Mouse (Mus musculus) forebrain, embryonic 14.5 days (tissue): ENCODE measurements around the gene Uqcr10. TPM values are rescaled to one million over a fixed set of nuclear protein-coding genes. Genes with fewer than 3 reads are reported as not detected.

Experiments used
- ATAC-seq: fragments of 200-750 bp; cut with Nextera tagmentation; 2 replicates; pipeline ENCODE4 v1.8.0; 2017; ENCODE audit warnings: mild to moderate bottlenecking, moderate library complexity
- DNase-seq: peaks from one replicate; pipeline ENCODE4 v3.0.0-alpha.2; 2015; ENCODE audit warnings: low spot score
- H3K27ac ChIP-seq: fragments of 300-500 bp; sonication (generic); 2 replicates; pipeline ENCODE4 v1.5.1; 2014; ENCODE audit warnings: low read depth, mild to moderate bottlenecking, control low read depth, low read length, moderate library complexity
- H3K27me3 ChIP-seq: fragments of 300-500 bp; sonication (generic); replicated peaks from 2 replicates; pipeline ENCODE4 v1.6.1; 2014; ENCODE audit warnings: low read length, control low read depth, mixed read lengths; ENCODE audit not compliant: control insufficient read depth, insufficient read depth
- H3K36me3 ChIP-seq: fragments of 300-500 bp; sonication (generic); 2 replicates; pipeline ENCODE4 v1.6.1; 2014; ENCODE audit warnings: low read length, control low read depth; ENCODE audit not compliant: control insufficient read depth, insufficient read depth
- H3K4me1 ChIP-seq: fragments of 300-500 bp; sonication (generic); 2 replicates; pipeline ENCODE4 v1.6.1; 2014; ENCODE audit warnings: antibody characterized with exemption, low read length, control low read depth; ENCODE audit not compliant: control insufficient read depth, insufficient read depth
- H3K4me2 ChIP-seq: fragments of 300-500 bp; sonication (generic); 2 replicates; pipeline ENCODE4 v1.6.1; 2014; ENCODE audit warnings: mild to moderate bottlenecking, control low read depth, low read length
- H3K4me3 ChIP-seq: fragments of 300-500 bp; sonication (generic); 2 replicates; pipeline ENCODE4 v1.5.1; 2014; ENCODE audit warnings: low read depth, low read length, control low read depth
- H3K9ac ChIP-seq: fragments of 300-500 bp; sonication (generic); 2 replicates; pipeline ENCODE4 v1.6.1; 2014; ENCODE audit warnings: mild to moderate bottlenecking, low read length, control low read depth, moderate library complexity
- H3K9me3 ChIP-seq: fragments of 300-500 bp; sonication (generic); replicated peaks from 2 replicates; pipeline ENCODE4 v1.6.1; 2016; ENCODE audit warnings: low read length, control low read depth, mixed read lengths; ENCODE audit not compliant: control insufficient read depth
- WGBS: fragments of 180-500 bp; shearing (Covaris S2); extraction: QIAGEN DNeasy Blood & Tissue Kit; methylation state at CpG from one replicate; pipeline ENCODE4 v1.1.7; 2014; 5-methylcytosine and 5-hydroxymethylcytosine counted together
- polyA plus RNA-seq: library from polyadenylated mRNA; unstranded; fragments of >200 nt; fragmentation: Nextera tagmentation; extraction: Ambion mirVana; gene quantifications from 2 replicates; pipeline ENCODE4 v1.2.1, GENCODE M21; 2014

Gene Uqcr10
- polyA plus RNA-seq, 1 experiment from 2014 or later, result 693 TPM

DNA sequence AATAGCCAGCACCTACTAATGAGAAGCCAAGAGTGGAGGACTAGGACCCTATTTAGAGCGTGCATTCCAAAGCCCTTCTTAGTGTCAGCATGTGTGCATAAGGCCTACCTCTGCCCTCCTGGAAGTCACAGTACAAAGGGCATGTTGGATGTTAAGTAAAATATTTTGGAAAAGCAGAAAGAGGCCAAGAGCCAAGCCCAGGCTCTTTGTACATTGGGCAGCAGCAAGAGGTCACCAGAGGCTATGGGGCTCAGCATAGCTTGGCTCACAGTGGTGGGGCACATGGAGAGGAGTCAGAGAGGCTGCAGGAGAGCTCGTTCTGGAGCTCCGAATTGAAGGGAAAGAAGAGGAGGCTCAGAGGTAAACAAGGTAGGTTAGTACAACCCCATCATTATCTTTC is 17.1 kb downstream of the Uqcr10 start:
- H3K4me2 ChIP-seq, result no peak overlapping the region
- H3K4me1 ChIP-seq, result no peaks in the 10 kb centered on the region
- no peaks in the 10 kb centered on the region for H3K9me3 ChIP-seq
- H3K27ac ChIP-seq, result no peak overlapping the region
- ATAC-seq (no peak), DNase-seq (no peak)
- H3K9ac ChIP-seq, result no peak overlapping the region
- peaks cover 12% of the 10 kb centered on the region for H3K36me3 ChIP-seq
- H3K27me3 ChIP-seq, result no peaks in the 10 kb centered on the region
- H3K4me3 ChIP-seq, result no peak overlapping the region
- WGBS, result 71% methylated on average over 3 of the region's 3 CpGs

DNA sequence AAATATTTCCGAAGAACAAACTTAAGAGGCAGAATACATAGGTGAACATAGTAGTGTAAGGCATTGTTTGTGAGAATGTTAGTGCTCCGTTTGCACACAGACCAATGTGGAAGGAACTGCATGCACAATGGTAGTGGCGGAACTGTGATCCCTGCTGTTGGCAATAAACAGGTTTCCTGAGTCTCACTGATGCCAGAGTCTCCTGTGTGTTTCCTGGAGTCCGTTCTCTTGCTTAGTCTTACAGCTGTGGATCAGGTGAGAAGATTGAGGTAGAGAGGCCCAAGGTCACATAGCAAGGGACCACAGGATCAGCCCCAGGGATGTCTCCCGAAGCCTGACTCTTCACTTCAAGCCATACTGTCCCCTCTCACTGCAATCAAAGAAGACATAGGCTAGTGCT is 18.6 kb downstream of the Uqcr10 start:
- Histone ChIP-seq H3K4me1 (no peaks in the 10 kb centered on the region), H3K4me3 (no peak overlapping the region), H3K27ac (no peak overlapping the region), H3K4me2 (no peak overlapping the region), H3K27me3 (no peaks in the 10 kb centered on the region), H3K36me3 (peaks cover 27% of the 10 kb centered on the region), H3K9ac (no peak overlapping the region), H3K9me3 (no peaks in the 10 kb centered on the region)
- ATAC-seq (no peak), DNase-seq (no peak)
- WGBS, result 89% methylated on average over 5 of the region's 5 CpGs

DNA sequence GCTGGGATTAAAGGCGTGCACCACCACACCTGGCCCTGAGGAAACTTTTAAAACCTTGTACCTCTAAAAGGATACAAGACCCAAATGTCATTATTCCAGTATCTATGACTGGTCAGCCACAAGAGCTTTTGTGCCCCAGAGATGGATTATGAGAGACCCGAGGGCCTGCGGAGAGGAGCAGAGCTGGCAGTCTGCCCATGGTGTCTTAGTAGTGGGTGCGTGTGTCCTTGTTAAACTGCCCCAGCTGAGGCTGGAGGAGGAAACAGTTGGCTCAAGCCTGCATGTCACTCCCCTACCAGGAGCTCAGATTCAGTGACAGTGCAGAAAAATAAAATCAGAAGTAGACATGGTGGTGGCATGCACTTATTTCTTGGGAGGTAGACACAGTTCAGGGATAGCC is 19.1 kb downstream of the Uqcr10 start:
- H3K4me2 ChIP-seq, result no peak overlapping the region
- no peaks in the 10 kb centered on the region for H3K4me1 ChIP-seq
- DNase-seq, result no peak
- no peak for ATAC-seq
- H3K27ac ChIP-seq, result no peak overlapping the region
- H3K36me3 ChIP-seq, result peaks cover 31% of the 10 kb centered on the region
- no peaks in the 10 kb centered on the region for H3K27me3 ChIP-seq
- H3K9ac ChIP-seq, result no peak overlapping the region
- H3K9me3 ChIP-seq, result no peaks in the 10 kb centered on the region
- WGBS, result 78% methylated on average over 4 of the region's 4 CpGs
- no peak overlapping the region for H3K4me3 ChIP-seq

DNA sequence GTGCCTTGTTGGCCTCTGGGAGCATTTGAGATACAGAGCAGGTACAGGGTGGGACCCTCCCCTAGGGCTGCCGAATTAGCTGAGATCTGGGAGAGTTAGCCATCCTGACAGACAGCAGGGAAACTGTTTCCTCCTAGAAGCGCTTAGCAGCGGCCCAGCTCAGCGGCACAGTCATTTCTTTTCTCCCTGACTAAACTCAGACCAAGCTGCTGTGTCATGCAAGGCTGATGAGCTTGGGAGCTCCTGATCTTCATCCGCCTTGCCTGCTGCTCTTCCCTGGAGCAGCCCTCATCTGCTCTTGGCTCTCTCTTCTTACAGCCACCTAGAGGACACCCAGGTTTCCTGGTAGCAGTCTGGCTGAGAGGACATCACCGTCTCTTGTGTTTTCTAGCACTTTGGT is 20.0 kb downstream of the Uqcr10 start:
- Histone ChIP-seq H3K27ac (no peak overlapping the region), H3K36me3 (peaks cover 39% of the 10 kb centered on the region), H3K9ac (no peak overlapping the region), H3K27me3 (no peaks in the 10 kb centered on the region), H3K4me1 (no peaks in the 10 kb centered on the region), H3K4me3 (no peak overlapping the region), H3K4me2 (no peak overlapping the region), H3K9me3 (no peaks in the 10 kb centered on the region)
- 78% methylated on average over 6 of the region's 6 CpGs for whole genome bisulfite sequencing
- DNase-seq, result no peak
- ATAC-seq, result no peak

DNA sequence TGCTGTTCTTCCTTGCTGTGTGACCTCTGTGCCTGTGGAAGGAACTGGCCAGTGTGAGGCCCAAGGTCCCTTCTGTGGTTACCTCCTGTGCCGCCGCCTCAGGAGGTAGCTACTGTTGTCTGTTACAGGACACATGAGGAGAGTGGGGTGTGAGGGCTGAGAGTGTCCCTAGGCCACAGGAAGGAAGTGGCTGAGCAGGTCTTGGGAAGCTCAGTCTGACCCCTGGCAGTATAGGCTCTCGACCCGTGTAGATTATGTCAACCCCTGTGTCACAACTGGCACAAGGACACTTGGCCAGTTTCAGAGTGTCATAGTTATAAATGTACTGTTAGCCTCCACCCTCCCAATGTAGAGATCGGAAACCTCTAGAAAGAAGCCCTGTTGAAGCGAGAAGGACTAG is 20.6 kb downstream of the Uqcr10 start:
- Histone ChIP-seq H3K4me1 (no peaks in the 10 kb centered on the region), H3K4me2 (no peak overlapping the region), H3K4me3 (no peak overlapping the region), H3K36me3 (peaks cover 40% of the 10 kb centered on the region), H3K9me3 (no peaks in the 10 kb centered on the region), H3K27ac (no peak overlapping the region), H3K9ac (no peak overlapping the region), H3K27me3 (no peaks in the 10 kb centered on the region)
- no peak for ATAC-seq
- 95% methylated on average over 6 of the region's 6 CpGs for WGBS
- no peak for DNase-seq

DNA sequence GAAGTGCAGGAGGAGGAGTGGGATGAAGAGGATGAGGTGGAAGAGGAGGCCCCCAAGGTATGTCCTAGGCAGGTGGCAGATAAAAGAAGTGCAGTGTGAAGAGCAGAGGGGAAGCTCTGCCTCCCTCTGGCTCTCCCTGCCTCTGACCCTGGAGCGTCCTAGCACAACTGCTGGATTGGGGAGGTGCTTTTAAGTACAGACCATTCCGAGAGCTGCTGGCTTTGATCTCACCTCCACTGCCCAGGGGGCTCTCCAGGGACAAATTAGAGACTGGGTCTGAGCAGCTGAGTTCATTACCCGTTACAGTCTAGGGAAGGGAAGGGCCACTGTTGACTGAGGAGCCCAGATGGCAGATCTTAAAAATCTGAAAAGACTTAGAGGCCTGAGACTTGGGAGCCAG is 24.0 kb downstream of the Uqcr10 start:
- H3K4me2 ChIP-seq, result no peak overlapping the region
- no peaks in the 10 kb centered on the region for H3K27me3 ChIP-seq
- no peaks in the 10 kb centered on the region for H3K4me1 ChIP-seq
- WGBS, result 46% methylated on average over 3 of the region's 3 CpGs
- ATAC-seq (no peak), DNase-seq (no peak)
- H3K27ac ChIP-seq, result no peak overlapping the region
- no peaks in the 10 kb centered on the region for H3K9me3 ChIP-seq
- no peak overlapping the region for H3K4me3 ChIP-seq
- no peak overlapping the region for H3K9ac ChIP-seq
- peaks cover 60% of the 10 kb centered on the region for H3K36me3 ChIP-seq

DNA sequence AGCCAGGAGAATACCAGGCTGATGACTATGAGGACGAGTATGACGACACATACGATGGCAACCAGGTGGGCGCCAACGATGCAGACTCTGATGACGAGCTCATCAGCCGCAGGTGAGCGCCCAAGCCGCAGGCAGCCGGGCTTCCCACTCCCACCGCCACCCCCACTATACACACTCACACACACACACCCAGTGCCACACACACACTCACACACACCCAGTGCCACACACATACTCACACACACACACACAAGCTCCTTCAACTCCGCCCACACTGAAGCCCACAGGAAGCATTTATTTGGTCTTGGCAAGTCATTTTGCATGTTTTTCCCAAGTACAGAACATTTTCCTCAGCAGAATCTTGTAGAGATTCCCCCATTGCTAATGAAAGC is 24.7 kb downstream of the Uqcr10 start:
- H3K36me3 ChIP-seq, result peaks cover 66% of the 10 kb centered on the region
- ATAC-seq, result no peak
- no peaks in the 10 kb centered on the region for H3K4me1 ChIP-seq
- no peaks in the 10 kb centered on the region for H3K27me3 ChIP-seq
- DNase-seq, result no peak
- H3K9me3 ChIP-seq, result no peaks in the 10 kb centered on the region
- H3K27ac ChIP-seq, result no peak overlapping the region
- no peak overlapping the region for H3K4me2 ChIP-seq
- no peak overlapping the region for H3K9ac ChIP-seq
- 92% methylated on average over 12 of the region's 12 CpGs for WGBS
- no peak overlapping the region for H3K4me3 ChIP-seq

DNA sequence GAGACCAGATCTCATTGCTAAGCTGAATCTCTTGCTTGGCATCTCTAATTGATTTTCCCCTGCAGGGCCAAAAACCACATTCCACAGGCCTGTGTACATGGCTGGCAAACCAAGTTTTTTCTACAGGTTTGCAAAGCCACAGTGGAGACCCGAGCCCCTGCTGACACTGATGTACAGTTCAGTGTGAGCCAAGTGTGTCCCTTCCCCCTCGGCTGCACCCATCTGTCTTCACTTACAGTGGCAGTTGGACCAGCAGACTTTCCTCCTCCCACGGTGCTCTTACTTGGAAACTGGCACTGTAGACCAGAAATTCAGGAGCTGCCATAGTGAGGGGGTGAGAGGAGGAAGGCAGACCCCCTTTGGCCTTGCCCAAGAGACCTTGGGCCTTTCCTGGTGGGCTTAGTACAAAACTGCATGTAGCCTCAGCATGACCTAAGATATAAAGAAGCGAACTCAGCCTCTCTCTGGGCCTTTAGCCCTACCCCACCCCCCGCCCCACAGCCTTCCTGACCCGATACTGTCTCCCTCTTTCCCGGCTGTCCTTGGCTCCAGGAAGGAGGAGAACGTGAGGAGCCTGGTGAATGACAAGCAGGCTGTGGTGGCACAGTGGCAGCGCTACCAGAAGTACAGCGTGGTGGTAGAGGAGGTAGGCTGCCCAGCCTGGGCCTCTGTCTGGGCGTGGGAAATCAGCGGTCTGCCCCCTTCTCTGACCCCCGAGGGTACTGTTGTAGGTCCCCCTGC is 25.3 kb downstream of the Uqcr10 start:
- WGBS, result 84% methylated on average over 13 of the region's 13 CpGs

DNA sequence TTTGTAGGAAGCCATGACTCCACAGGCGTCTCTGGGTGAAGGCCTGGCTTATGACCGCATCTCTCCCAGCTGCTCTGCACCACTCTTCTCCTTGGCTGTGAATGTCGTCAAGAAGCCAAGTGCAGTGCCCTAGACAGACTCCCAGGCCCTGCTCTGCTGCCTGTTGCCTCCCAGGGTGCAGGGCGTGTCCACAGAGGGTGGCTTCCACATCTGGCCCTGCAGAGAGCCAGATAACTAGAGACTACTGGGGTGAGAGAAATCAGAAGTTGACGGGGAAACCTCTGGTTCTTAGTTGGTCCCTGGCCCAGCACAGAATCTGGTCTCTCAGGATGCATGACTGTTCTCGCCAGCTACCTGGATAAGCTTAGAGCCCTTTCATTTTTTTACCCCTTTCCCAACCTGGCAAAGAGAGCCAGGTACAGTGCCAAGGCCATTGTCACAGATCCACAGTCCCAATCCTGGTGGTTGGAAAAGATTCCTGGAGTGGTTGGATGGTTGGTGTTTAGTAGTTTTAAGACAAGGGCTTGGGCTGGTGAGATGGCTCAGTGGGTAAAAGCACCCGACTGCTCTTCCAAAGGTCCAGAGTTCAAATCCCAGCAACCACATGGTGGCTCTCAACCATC is 26.8 kb downstream of the Uqcr10 start:
- no peak overlapping the region for H3K4me3 ChIP-seq
- H3K9ac ChIP-seq, result no peak overlapping the region
- H3K27ac ChIP-seq, result no peak overlapping the region
- H3K4me2 ChIP-seq, result no peak overlapping the region
- no peaks in the 10 kb centered on the region for H3K9me3 ChIP-seq
- WGBS, result 95% methylated on average over 7 of the region's 7 CpGs
- peaks cover 75% of the 10 kb centered on the region for H3K36me3 ChIP-seq
- no peaks in the 10 kb centered on the region for H3K27me3 ChIP-seq
- DNase-seq (no peak), ATAC-seq (no peak)
- no peaks in the 10 kb centered on the region for H3K4me1 ChIP-seq

More for the DNA sequence above, 25.3 kb downstream of the Uqcr10 start:
- ATAC-seq (no peak), DNase-seq (no peak)
- no peak overlapping the region for H3K9ac ChIP-seq
- no peaks in the 10 kb centered on the region for H3K9me3 ChIP-seq
- H3K36me3 ChIP-seq, result peaks cover 72% of the 10 kb centered on the region
- H3K27ac ChIP-seq, result peak overlapping the region; percentile 4; the same call in 1 of the 2 replicates
- H3K4me2 ChIP-seq, result no peak overlapping the region
- H3K4me3 ChIP-seq, result no peak overlapping the region
- no peaks in the 10 kb centered on the region for H3K27me3 ChIP-seq
- H3K4me1 ChIP-seq, result no peaks in the 10 kb centered on the region
